Mouse (Mus musculus): ENCODE data around the gene Cabp4.
A peak's percentile ranks its signal among the peaks of the same experiment; 100 is the strongest.
"Not testable (repeated sequence)": the region's sequence is repeated elsewhere in the genome, so short reads cannot be mapped to it uniquely, and the experiment has no call there.

Gene Cabp4

GRCm38 (mm10) chr19:4146366-4147021, 2.7 kb upstream of the Cabp4 start:
- no peak for DNase-seq

GRCm38 (mm10) chr19:4145936-4146335, 2.1 kb upstream of the Cabp4 start:
- DNase-seq, result no peak

- DNase-seq, result peak; percentile 27 to 63
Observed at GRCm38 (mm10) chr19:4144550-4145498, 991 bp upstream of the Cabp4 start.

- peak; percentile 19 to 78 for DNase-seq
Observed at GRCm38 (mm10) chr19:4142416-4143173, 1.2 kb downstream of the Cabp4 start.

GRCm38 (mm10) chr19:4140147-4140546, 3.7 kb downstream of the Cabp4 start:
- peak in 1 of 2 experiments; percentile 12 for DNase-seq

- DNase-seq, result peak in 1 of 2 experiments; percentile 17
Observed at GRCm38 (mm10) chr19:4139446-4139845, 4.4 kb downstream of the Cabp4 start, which contains the start of gene Gpr152. Gpr152 (plus strand) TSS chr19:4139787.

GRCm38 (mm10) chr19:4137913-4138312, 5.9 kb downstream of the Cabp4 start:
- DNase-seq, result no peak

- peak in 1 of 2 experiments; percentile 31 for DNase-seq
Observed at GRCm38 (mm10) chr19:4136463-4136862, 7.4 kb downstream of the Cabp4 start.

GRCm38 (mm10) chr19:4135963-4136345, 7.9 kb downstream of the Cabp4 start:
- peak in 1 of 2 experiments; percentile 27 for DNase-seq

GRCm38 (mm10) chr19:4135229-4135962, 8.4 kb downstream of the Cabp4 start:
- peak in 1 of 2 experiments; percentile 30 for DNase-seq

GRCm38 (mm10) chr19:4134354-4134753, 9.5 kb downstream of the Cabp4 start:
- DNase-seq, result peak in 1 of 2 experiments; percentile 35

GRCm38 (mm10) chr19:4131768-4132167, 12.1 kb downstream of the Cabp4 start:
- DNase-seq, result no peak

- DNase-seq, result no peak
Observed at GRCm38 (mm10) chr19:4131075-4131474, 12.8 kb downstream of the Cabp4 start.

GRCm38 (mm10) chr19:4130106-4130505, 13.7 kb downstream of the Cabp4 start:
- no peak for DNase-seq

GRCm38 (mm10) chr19:4129462-4129861, 14.4 kb downstream of the Cabp4 start:
- no peak for DNase-seq

GRCm38 (mm10) chr19:4126759-4127495, 16.9 kb downstream of the Cabp4 start:
- DNase-seq, result peak in 1 of 2 experiments; percentile 18

GRCm38 (mm10) chr19:4125741-4126696, 17.8 kb downstream of the Cabp4 start, which contains the start of gene Aip:
Aip (minus strand) TSS chr19:4125858.
- DNase-seq, result peak; percentile 98 to 100

- DNase-seq, result not testable (repeated sequence)
Observed at GRCm38 (mm10) chr19:4125268-4125667, 18.6 kb downstream of the Cabp4 start.

- no peak for DNase-seq
Observed at GRCm38 (mm10) chr19:4124432-4124831, 19.4 kb downstream of the Cabp4 start.
